Mouse (Mus musculus) liver, postnatal 0 days (tissue): ENCODE measurements around the gene 4930407I10Rik. TPM values are rescaled to one million over a fixed set of nuclear protein-coding genes. Genes with fewer than 3 reads are reported as not detected.

ENCODE experiments used
- ATAC-seq: fragments of 200-750 bp; cut with Nextera tagmentation; 2 replicates; pipeline ENCODE4 v1.8.0; 2017; ENCODE audit warnings: mild to moderate bottlenecking, moderate library complexity
- DNase-seq: peaks from one replicate; pipeline ENCODE4 v3.0.0-alpha.2; 2016
- H3K27ac ChIP-seq: fragments of 300-500 bp; sonication (generic); 2 replicates; pipeline ENCODE4 v1.5.1; 2014; ENCODE audit warnings: antibody characterized with exemption, moderate library complexity, mild to moderate bottlenecking, low read depth
- H3K27me3 ChIP-seq: fragments of 300-500 bp; sonication (generic); 2 replicates; pipeline ENCODE4 v1.6.1; 2014; ENCODE audit warnings: low read length, control low read depth, mixed read lengths; ENCODE audit not compliant: insufficient read depth
- H3K36me3 ChIP-seq: fragments of 300-500 bp; sonication (generic); replicated peaks from 2 replicates; pipeline ENCODE4 v1.6.1; 2014; ENCODE audit warnings: mild to moderate bottlenecking, control low read depth, low read length, moderate library complexity, mixed read lengths; ENCODE audit not compliant: insufficient read depth
- H3K4me1 ChIP-seq: fragments of 300-500 bp; sonication (generic); 2 replicates; pipeline ENCODE4 v1.6.1; 2014; ENCODE audit warnings: antibody characterized with exemption, mild to moderate bottlenecking, control low read depth; ENCODE audit not compliant: insufficient read depth
- H3K4me2 ChIP-seq: fragments of 300-500 bp; sonication (generic); 2 replicates; pipeline ENCODE4 v1.6.1; 2014; ENCODE audit warnings: low read depth, mild to moderate bottlenecking, low read length, moderate library complexity, mixed read lengths
- H3K4me3 ChIP-seq: fragments of 300-500 bp; sonication (generic); 2 replicates; pipeline ENCODE4 v1.5.1; 2014; ENCODE audit warnings: low read depth, low read length
- H3K9ac ChIP-seq: fragments of 300-500 bp; sonication (generic); replicated peaks from 2 replicates; pipeline ENCODE4 v1.6.1; 2014; ENCODE audit warnings: mild to moderate bottlenecking, moderate library complexity
- H3K9me3 ChIP-seq: fragments of 300-500 bp; sonication (generic); 2 replicates; pipeline ENCODE4 v1.6.1; 2016; ENCODE audit warnings: mild to moderate bottlenecking, control low read depth, low read length, mixed read lengths
- CTCF ChIP-seq: sonication (generic); IDR thresholded peaks from 2 replicates; pipeline ENCODE4 v1.5.1; 2016; ENCODE audit warnings: antibody characterized with exemption, low read depth
- EP300 ChIP-seq: IDR thresholded peaks from 2 replicates; pipeline ENCODE4 v1.6.1; 2016; ENCODE audit warnings: antibody characterized with exemption, low read depth, mild to moderate bottlenecking
- WGBS: fragments of 180-500 bp; shearing (Covaris S2); extraction: QIAGEN DNeasy Blood & Tissue Kit; methylation state at CpG from one replicate; pipeline ENCODE4 v1.1.7; 2014; ENCODE audit not compliant: insufficient replicate concordance; 5-methylcytosine and 5-hydroxymethylcytosine counted together
- polyA plus RNA-seq: library from polyadenylated mRNA; unstranded; fragments of >200 nt; fragmentation: Nextera tagmentation; extraction: Ambion mirVana; gene quantifications from 2 replicates; pipeline ENCODE4 v1.2.1, GENCODE M21; 2015

Gene 4930407I10Rik
- not detected in 2 replicates for polyA plus RNA-seq

- no peak within 1 kb of the TSS for H3K27ac ChIP-seq
- no peaks in the 10 kb centered on the region for H3K36me3 ChIP-seq
- ATAC-seq (no peak), DNase-seq (no peak)
- no peak within 1 kb of the TSS for H3K9ac ChIP-seq
- WGBS: 69% methylated on average over 1 of the region's 1 CpGs
- no peaks in the 10 kb centered on the region for H3K9me3 ChIP-seq
- TF ChIP-seq CTCF: no peak
- TF ChIP-seq EP300: no peak
- H3K4me1 ChIP-seq: no peaks in the 10 kb centered on the region
- H3K4me3 ChIP-seq: no peak within 1 kb of the TSS
- peaks cover 5% of the 10 kb centered on the region; the same call in 1 of the 2 replicates for H3K27me3 ChIP-seq
- H3K4me2 ChIP-seq: no peak within 1 kb of the TSS
Observed at GRCm38 (mm10) chr15:82058719-82059201, at the start of gene 4930407I10Rik. TSS of gene 4930407I10Rik (plus strand) at chr15:82059151.

- Histone ChIP-seq H3K27me3 (no peaks in the 10 kb centered on the region), H3K4me2 (no peak overlapping the region), H3K27ac (no peak overlapping the region), H3K9ac (no peak overlapping the region), H3K4me3 (no peak overlapping the region), H3K36me3 (no peaks in the 10 kb centered on the region; the same call in none of the 2 replicates), H3K4me1 (peaks cover 22% of the 10 kb centered on the region), H3K9me3 (no peaks in the 10 kb centered on the region)
- TF ChIP-seq EP300 (no peak), CTCF (no peak)
- WGBS: 79% methylated on average over 6 of the region's 6 CpGs
- DNase-seq: no peak
- ATAC-seq: no peak
Observed at GRCm38 (mm10) chr15:82011947-82012346, 47.0 kb upstream of the 4930407I10Rik start.

GRCm38 (mm10) chr15:82014745-82015391, 44.1 kb upstream of the 4930407I10Rik start:
- no peaks in the 10 kb centered on the region for H3K27me3 ChIP-seq
- H3K36me3 ChIP-seq: peaks cover 10% of the 10 kb centered on the region
- H3K9me3 ChIP-seq: no peaks in the 10 kb centered on the region
- 21% methylated on average over 9 of the region's 9 CpGs for WGBS
- H3K4me2 ChIP-seq: peak overlapping the region; percentile 94
- TF ChIP-seq CTCF (no peak), EP300 (no peak)
- ATAC-seq: no peak
- peak overlapping the region; percentile 86 for H3K27ac ChIP-seq
- peak overlapping the region; percentile 93 for H3K4me3 ChIP-seq
- DNase-seq: no peak
- H3K4me1 ChIP-seq: peaks cover 26% of the 10 kb centered on the region
- H3K9ac ChIP-seq: peak overlapping the region; percentile 89

- Histone ChIP-seq H3K4me1 (peaks cover 26% of the 10 kb centered on the region), H3K36me3 (peaks cover 10% of the 10 kb centered on the region), H3K27me3 (no peaks in the 10 kb centered on the region), H3K4me2 (peak overlapping the region; percentile 94), H3K4me3 (peak overlapping the region; percentile 93), H3K27ac (peak overlapping the region; percentile 86), H3K9me3 (no peaks in the 10 kb centered on the region), H3K9ac (peak overlapping the region; percentile 89)
- no peak; the same call in 1 of the 2 replicates for ATAC-seq
- TF ChIP-seq CTCF: peak; percentile 9; the same call in 1 of the 2 replicates
- TF ChIP-seq EP300: no peak
- WGBS: 1% methylated on average over 36 of the region's 39 CpGs
- no peak for DNase-seq
Observed at GRCm38 (mm10) chr15:82015392-82016100, 43.4 kb upstream of the 4930407I10Rik start.

GRCm38 (mm10) chr15:82016101-82016808, 42.7 kb upstream of the 4930407I10Rik start:
- 2% methylated on average over 53 of the region's 53 CpGs for WGBS
- H3K27me3 ChIP-seq: no peaks in the 10 kb centered on the region
- peak overlapping the region; percentile 94 for H3K4me2 ChIP-seq
- DNase-seq: peak; percentile 100
- peak overlapping the region; percentile 89 for H3K9ac ChIP-seq
- peaks cover 26% of the 10 kb centered on the region for H3K4me1 ChIP-seq
- peak overlapping the region; percentile 86 for H3K27ac ChIP-seq
- peak overlapping the region; percentile 93 for H3K4me3 ChIP-seq
- no peaks in the 10 kb centered on the region for H3K9me3 ChIP-seq
- TF ChIP-seq CTCF (peak; percentile 54), EP300 (peak; percentile 11; the same call in 1 of the 2 replicates)
- peak; percentile 94 for ATAC-seq
- H3K36me3 ChIP-seq: peaks cover 10% of the 10 kb centered on the region

GRCm38 (mm10) chr15:82016830-82017229, 42.1 kb upstream of the 4930407I10Rik start:
- TF ChIP-seq EP300 (no peak), CTCF (no peak)
- Histone ChIP-seq H3K4me2 (peak overlapping the region; percentile 94), H3K9me3 (no peaks in the 10 kb centered on the region), H3K4me3 (peak overlapping the region; percentile 93), H3K9ac (peak overlapping the region; percentile 89), H3K36me3 (peaks cover 12% of the 10 kb centered on the region), H3K4me1 (peaks cover 26% of the 10 kb centered on the region), H3K27me3 (no peaks in the 10 kb centered on the region), H3K27ac (peak overlapping the region; percentile 82)
- no peak for DNase-seq
- ATAC-seq: no peak
- 8% methylated on average over 6 of the region's 6 CpGs for WGBS
